Mouse (Mus musculus) layer of hippocampus, adult 2 months (tissue): ENCODE measurements at regions not wholly inside any gene's neighbourhood (a gene's known extent, or its start where the extent isn't known, plus 50 kb on each side); places are given as distances from the start of the nearest gene placed in this dataset.

Experiments
- DNase-seq, 2 experiments: peaks; one replicate each; pipeline ENCODE4 v3.0.0; 2022; ENCODE audit warnings: low spot score in 2 of 2
- H3K27ac ChIP-seq: fragments of 200-600 bp; 2 replicates; pipeline ENCODE4 v1.8.1; 2022
- H3K4me3 ChIP-seq: fragments of 200-600 bp; 2 replicates; pipeline ENCODE4 v1.8.1; 2022; ENCODE audit warnings: mild to moderate bottlenecking
- CTCF ChIP-seq: fragments of 200-600 bp; conservative IDR thresholded peaks from 2 replicates; pipeline ENCODE4 v1.8.1; 2022; ENCODE audit warnings: antibody characterized with exemption, mild to moderate bottlenecking, moderate library complexity

DNA sequence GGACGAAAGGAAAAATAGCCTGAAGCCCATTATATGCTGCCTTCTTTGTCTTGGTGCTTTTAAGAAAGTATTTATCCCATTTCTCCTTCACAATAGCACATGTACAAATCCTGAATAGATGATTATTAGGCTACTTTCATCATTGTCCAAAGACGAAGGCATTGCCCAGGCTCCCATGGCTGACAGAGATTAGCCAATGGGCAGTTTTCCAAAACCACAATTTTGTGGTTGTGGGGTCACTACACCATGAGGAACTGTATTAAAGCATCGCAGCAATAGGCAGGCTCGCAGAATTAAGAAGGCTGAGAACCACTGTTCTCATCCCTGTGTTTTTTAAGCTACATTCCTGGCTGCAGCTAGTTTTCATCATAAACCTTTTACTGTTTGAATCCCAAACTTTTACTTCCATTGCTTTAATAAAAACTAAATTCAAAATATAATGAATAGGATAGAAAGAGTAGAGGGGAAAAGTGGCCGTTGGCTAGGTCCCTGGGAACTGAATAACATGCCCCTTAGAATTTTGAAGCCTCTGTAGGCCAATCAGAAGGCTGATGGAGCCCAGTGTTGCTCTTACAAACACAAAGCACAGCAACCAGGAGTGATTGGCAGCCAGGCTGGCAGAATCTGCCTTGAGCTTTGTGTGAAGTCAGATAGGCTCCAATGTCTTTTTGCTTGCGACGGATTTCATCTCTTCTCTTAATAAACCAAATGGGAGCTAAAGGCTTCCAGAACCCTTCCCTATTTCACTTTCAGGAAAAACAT, 199.7 kb downstream of the Galc start:
- TF ChIP-seq CTCF = no peak
- DNase-seq = no peak
- Histone ChIP-seq H3K4me3 (no peak overlapping the region), H3K27ac (no peak overlapping the region)

DNA sequence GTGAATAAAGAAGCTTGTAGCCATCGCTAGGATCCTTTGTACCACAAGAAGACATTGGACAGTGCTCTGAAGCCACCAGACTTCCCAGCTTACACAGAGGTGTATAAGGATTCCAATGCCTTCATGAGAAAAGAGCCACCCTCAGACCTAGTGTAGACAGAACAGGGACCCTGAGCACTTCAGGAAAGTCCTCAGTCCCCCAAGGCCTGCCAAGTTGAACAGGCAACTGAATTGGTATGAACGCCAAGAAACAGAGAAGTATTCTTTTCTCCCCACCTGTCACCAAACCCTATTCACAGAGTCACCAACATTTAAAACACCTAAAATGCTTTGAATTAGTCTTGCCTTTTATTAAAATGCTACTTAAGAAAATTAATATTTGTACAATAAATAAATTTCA, 200.3 kb downstream of the Galc start:
- no peak for TF ChIP-seq CTCF
- no peak for DNase-seq
- no peak overlapping the region for H3K4me3 ChIP-seq
- no peak overlapping the region for H3K27ac ChIP-seq

DNA sequence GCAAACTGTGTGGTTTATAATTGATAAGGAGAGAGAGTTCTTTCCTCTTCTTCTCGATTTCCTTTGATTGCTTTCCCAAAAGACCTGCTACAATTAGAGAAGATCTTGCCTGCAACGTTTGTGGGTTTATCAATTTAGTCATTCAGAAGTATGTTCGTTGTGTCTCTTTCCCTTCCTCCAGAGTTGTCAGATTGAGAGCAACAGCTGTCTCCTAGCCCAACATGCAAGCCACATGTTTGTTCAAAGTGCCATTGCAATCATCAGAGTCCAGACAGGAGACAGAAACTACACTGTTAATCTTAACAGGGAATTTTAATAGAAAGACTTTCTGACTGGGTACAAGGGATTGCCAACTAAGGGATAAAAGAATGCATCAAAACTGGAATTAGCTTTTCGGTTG, 208.3 kb downstream of the Galc start:
- H3K4me3 ChIP-seq = no peak overlapping the region
- no peak for DNase-seq

DNA sequence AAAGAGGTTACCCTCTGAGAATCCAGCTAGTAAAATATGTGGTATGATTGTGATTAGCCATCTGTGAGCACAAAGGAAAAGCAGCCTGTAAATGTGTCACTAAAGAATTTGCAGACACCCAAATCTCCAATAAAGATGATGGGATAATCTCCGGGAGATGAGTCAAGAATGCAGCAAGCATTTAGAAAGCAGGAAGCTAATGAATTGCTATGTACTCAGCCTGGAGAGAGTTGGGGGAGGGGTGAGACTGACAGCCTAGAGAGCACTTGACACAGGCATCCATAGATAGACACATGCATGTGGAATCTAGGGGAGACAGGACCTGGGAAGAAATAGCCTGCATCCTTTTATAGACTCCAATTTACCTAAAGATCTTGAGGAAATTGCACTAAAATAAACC, 208.8 kb downstream of the Galc start:
- Histone ChIP-seq H3K4me3 (no peak overlapping the region), H3K27ac (peak overlapping the region; percentile 60)
- no peak for TF ChIP-seq CTCF
- DNase-seq = peak in 1 of 2 experiments; percentile 29

More for the DNA sequence above, 208.3 kb downstream of the Galc start:
- H3K27ac ChIP-seq = peak overlapping the region; percentile 60; the same call in 1 of the 2 replicates
- no peak for TF ChIP-seq CTCF

- Histone ChIP-seq H3K27ac (peak overlapping the region; percentile 60), H3K4me3 (no peak overlapping the region)
- no peak for DNase-seq
- no peak for TF ChIP-seq CTCF
Observed at GRCm38 (mm10) chr12:98050057-98050456, 209.2 kb downstream of the Galc start.

- no peak for TF ChIP-seq CTCF
- Histone ChIP-seq H3K27ac (peak overlapping the region; percentile 88), H3K4me3 (no peak overlapping the region)
- no peak for DNase-seq
Observed at GRCm38 (mm10) chr12:98047765-98048164, 211.5 kb downstream of the Galc start.

- DNase-seq = peak; percentile 72 to 83
- Histone ChIP-seq H3K27ac (peak overlapping the region; percentile 88), H3K4me3 (no peak overlapping the region)
- TF ChIP-seq CTCF = no peak
Observed at GRCm38 (mm10) chr12:98046459-98047440, 212.5 kb downstream of the Galc start.

GRCm38 (mm10) chr12:98045784-98046458, 213.3 kb downstream of the Galc start:
- no peak for DNase-seq
- Histone ChIP-seq H3K27ac (peak overlapping the region; percentile 88), H3K4me3 (no peak overlapping the region)
- TF ChIP-seq CTCF = no peak

DNA sequence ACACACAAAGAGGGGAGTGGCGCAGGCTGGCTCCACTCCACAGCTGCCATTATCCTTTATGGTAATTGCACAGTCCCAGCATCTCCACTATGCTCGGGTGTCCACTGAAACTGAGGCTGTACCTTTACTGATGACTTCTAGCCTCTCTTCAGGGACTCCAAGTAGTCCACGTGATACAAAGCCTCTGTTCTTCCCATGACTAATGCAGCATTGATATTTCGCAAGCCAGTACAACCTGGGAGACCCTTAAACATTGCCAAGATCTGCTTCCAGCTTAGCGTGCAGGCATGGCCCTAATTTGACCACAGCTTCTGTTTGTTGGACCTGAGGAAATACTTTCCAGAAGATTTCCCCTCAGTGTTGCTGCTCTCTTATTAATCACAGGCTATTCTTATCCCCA, 215.8 kb downstream of the Galc start:
- no peak for DNase-seq
- TF ChIP-seq CTCF = no peak
- H3K4me3 ChIP-seq = no peak overlapping the region
- H3K27ac ChIP-seq = 0 out of 2 replicates have a peak overlapping the region, but pooled peaks have one; percentile 10

DNA sequence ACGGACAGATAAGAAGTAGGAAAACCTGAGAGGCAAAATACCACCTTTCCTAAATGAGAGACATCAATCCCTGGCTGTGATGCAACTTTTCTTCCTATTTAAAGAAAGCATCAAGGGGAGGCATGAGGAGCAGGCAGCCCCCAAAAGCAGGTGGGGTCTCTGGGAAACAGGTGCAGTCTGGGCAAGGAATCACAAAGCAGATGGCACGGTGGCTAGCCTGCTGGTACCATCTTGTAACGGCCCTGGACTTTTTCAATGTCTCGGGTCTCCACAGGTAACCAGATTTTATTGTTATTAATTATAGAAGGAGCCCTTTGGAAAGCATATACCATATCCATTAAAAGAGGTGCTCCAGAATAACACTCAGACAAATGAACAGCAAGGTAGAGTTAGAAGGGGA, 219.6 kb downstream of the Galc start:
- Histone ChIP-seq H3K4me3 (no peak overlapping the region), H3K27ac (no peak overlapping the region)
- no peak for DNase-seq
- no peak for TF ChIP-seq CTCF

- Histone ChIP-seq H3K4me3 (no peak overlapping the region), H3K27ac (peak overlapping the region; percentile 72)
- peak; percentile 40 to 61 for DNase-seq
- no peak for TF ChIP-seq CTCF
Observed at GRCm38 (mm10) chr12:98023655-98024054, 235.6 kb downstream of the Galc start.

DNA sequence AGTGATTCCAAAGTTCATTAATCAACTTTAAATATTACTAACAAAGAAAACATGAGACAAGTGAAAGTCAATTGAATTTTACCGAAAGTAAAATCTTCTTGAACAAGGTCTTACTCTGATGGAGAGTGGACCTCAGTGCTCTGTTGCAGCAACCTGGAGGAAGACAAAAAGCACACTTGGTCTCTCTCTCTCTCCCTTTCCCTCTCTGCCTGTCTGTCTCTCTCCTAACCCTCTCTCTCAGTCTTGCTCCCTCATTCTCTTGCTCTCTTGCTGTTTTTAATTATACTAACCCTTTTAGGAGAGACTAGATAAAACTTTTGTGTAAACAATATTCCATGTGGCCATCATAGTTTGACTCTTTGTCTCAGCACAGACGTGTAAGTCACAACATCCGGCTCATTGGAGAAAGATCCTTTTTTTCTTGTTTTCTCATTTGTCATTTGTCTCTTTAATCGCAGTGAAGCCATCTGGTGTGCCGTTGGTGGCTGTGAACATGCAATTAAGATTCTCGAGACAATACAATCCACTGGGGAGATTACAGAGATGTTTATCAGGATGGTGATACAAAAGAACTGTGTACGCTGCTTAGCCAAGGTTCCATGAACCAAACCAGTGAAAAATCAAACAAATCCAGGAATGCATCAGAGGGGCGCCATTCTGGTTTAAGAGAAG, 244.5 kb downstream of the Galc start:
- Histone ChIP-seq H3K27ac (peak overlapping the region; percentile 56; the same call in 1 of the 2 replicates), H3K4me3 (no peak overlapping the region)
- TF ChIP-seq CTCF = no peak
- peak; percentile 14 to 32 for DNase-seq
